Mouse (Mus musculus) liver, adult 2 months (tissue): ENCODE data around the gene Pcnx. TPM values are rescaled to one million over a fixed set of nuclear protein-coding genes. Genes with fewer than 3 reads are reported as not detected.

Experiments used
- DNase-seq: peaks from one replicate; pipeline ENCODE4 v3.0.0-alpha.2; 2011; ENCODE audit warnings: low read depth, low spot score; ENCODE audit errors: extremely low read depth
- H3K27ac ChIP-seq: fragments of 200-500 bp; replicated peaks from 2 replicates; pipeline ENCODE4 v1.5.1; 2012; ENCODE audit warnings: low read depth, mild to moderate bottlenecking, control low read depth, inconsistent platforms, low read length; ENCODE audit not compliant: insufficient read depth
- H3K27me3 ChIP-seq: fragments of 200-500 bp; 2 replicates; pipeline ENCODE4 v1.6.1; 2012; ENCODE audit warnings: mild to moderate bottlenecking, moderate library complexity, low read length, inconsistent platforms; ENCODE audit not compliant: control insufficient read depth, insufficient read depth
- H3K36me3 ChIP-seq: fragments of 200-500 bp; 2 replicates; pipeline ENCODE4 v1.6.1; 2012; ENCODE audit warnings: low read length, inconsistent platforms; ENCODE audit not compliant: control insufficient read depth, insufficient read depth
- H3K4me1 ChIP-seq: fragments of 200-500 bp; 2 replicates; pipeline ENCODE4 v1.6.1; 2011; ENCODE audit warnings: low read length; ENCODE audit not compliant: control insufficient read depth, insufficient read depth
- H3K4me3 ChIP-seq: fragments of 200-500 bp; 2 replicates; pipeline ENCODE4 v1.5.1; 2011; ENCODE audit warnings: low read depth, mild to moderate bottlenecking, control low read depth, low read length, moderate library complexity; ENCODE audit not compliant: insufficient read depth
- H3K79me2 ChIP-seq: fragments of 200-500 bp; 2 replicates; pipeline ENCODE4 v1.6.1; 2012; ENCODE audit warnings: inconsistent platforms, mild to moderate bottlenecking, low read length, moderate library complexity; ENCODE audit not compliant: control insufficient read depth, insufficient read depth
- H3K9ac ChIP-seq: fragments of 200-500 bp; 2 replicates; pipeline ENCODE4 v1.6.1; 2012; ENCODE audit warnings: low read depth, mild to moderate bottlenecking, control low read depth, inconsistent platforms, low read length
- CTCF ChIP-seq: fragments of 200-500 bp; IDR thresholded peaks from 2 replicates; pipeline ENCODE4 v1.5.1; 2011; ENCODE audit warnings: low read depth, low read length, control low read depth
- POLR2A ChIP-seq: fragments of 200-500 bp; IDR thresholded peaks from 2 replicates; pipeline ENCODE4 v1.6.1; 2011; ENCODE audit warnings: low read length, control low read depth; ENCODE audit not compliant: insufficient read depth; ENCODE audit errors: extremely low read depth
- WGBS: fragments of 180-500 bp; shearing (Covaris S2); methylation state at CpG from one replicate; pipeline ENCODE4 v1.1.7; 2018; 5-methylcytosine and 5-hydroxymethylcytosine counted together
- polyA plus RNA-seq: library from polyadenylated mRNA; depleted of rRNA; stranded (reverse); fragments of >200 nt; gene quantifications from 2 replicates; pipeline ENCODE4 v1.2.3, GENCODE M21; 2012
- total RNA-seq: library from RNA; depleted of rRNA; stranded (reverse); fragments of >200 nt; gene quantifications from 2 replicates; pipeline ENCODE4 v1.2.3, GENCODE M21; 2014

The Pcnx gene
- total and polyA plus RNA-seq, 2 experiments = 10.6 to 14.5 TPM

DNA sequence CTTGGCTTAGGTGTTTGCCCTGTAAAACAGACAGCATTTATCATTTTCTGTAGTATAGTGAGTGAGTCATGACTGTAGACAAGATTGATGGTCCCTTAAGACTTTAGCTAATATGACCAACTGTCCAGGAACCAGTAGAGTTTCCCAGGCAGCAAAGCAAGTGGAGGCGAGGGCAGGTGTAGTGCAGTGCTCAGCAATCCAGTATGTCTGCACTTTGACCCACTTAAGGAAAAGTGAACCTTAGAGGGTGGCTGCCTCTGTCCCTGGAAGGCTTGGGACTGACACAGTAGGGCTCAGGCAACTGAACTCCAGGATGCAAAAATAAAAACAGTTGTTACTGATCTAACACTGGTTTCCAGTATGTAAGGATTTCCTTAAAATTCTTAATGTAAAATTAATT is 32.1 kb downstream of the Pcnx start:
- Histone ChIP-seq H3K4me3 (no peak overlapping the region), H3K36me3 (peaks cover 3% of the 10 kb centered on the region; the same call in 1 of the 2 replicates), H3K79me2 (peaks cover 20% of the 10 kb centered on the region; the same call in 1 of the 2 replicates), H3K27ac (no peak overlapping the region), H3K9ac (no peak overlapping the region), H3K27me3 (no peaks in the 10 kb centered on the region), H3K4me1 (peaks cover 3% of the 10 kb centered on the region; the same call in 1 of the 2 replicates)
- 31% methylated on average over 1 of the region's 1 CpGs for WGBS
- peak; percentile 51 for DNase-seq
- TF ChIP-seq CTCF = no peak
- TF ChIP-seq POLR2A = no peak

DNA sequence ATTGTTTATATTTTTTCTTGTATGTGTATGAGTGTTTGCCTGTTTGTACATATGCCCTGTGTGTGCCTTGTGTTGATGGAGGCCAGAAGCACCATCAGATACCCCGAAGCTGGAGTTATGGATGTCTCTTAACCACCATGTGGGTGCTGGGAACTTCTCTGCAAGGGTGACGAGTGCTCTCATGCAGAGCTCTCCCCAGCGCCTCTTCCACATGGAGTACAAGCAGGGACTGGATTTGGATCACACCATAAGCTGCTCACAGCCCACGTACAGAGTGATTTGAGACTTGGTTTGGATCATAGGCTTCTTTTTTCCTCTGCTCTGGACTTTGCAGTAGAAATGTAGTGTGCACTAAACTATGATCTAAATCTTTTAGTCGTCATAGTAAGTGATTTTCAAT is 34.5 kb downstream of the Pcnx start:
- Histone ChIP-seq H3K4me1 (peaks cover 3% of the 10 kb centered on the region; the same call in 1 of the 2 replicates), H3K4me3 (no peak overlapping the region), H3K79me2 (peaks cover 14% of the 10 kb centered on the region; the same call in 1 of the 2 replicates), H3K27ac (no peak overlapping the region), H3K27me3 (no peaks in the 10 kb centered on the region), H3K9ac (no peak overlapping the region), H3K36me3 (peaks cover 3% of the 10 kb centered on the region; the same call in 1 of the 2 replicates)
- TF ChIP-seq CTCF (no peak), POLR2A (no peak)
- no peak for DNase-seq
- WGBS = 93% methylated on average over 5 of the region's 5 CpGs

DNA sequence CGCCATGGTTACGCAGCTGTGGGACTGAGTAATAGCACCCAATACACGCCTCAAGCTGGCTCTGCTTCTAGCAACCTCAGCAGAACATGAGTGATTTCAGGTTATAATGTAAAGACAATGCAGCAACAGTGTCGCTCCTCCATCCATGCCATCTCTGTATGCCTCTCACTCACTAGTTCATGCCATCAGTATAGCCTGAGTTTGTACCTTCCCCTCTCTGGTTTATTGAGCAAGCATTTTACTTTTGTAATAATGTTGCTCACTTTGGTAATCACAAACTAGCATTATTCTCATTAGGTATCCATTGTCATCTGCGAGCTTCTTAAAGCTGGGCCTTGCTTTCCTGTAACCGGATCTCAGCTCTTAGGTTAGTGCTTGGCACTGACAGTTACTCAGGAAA is 36.2 kb downstream of the Pcnx start:
- DNase-seq = no peak
- WGBS = 95% methylated on average over 6 of the region's 6 CpGs
- Histone ChIP-seq H3K9ac (no peak overlapping the region), H3K4me1 (peaks cover 1% of the 10 kb centered on the region; the same call in 1 of the 2 replicates), H3K79me2 (peaks cover 13% of the 10 kb centered on the region; the same call in 1 of the 2 replicates), H3K36me3 (peaks cover 3% of the 10 kb centered on the region; the same call in 1 of the 2 replicates), H3K27ac (no peak overlapping the region), H3K27me3 (no peaks in the 10 kb centered on the region), H3K4me3 (no peak overlapping the region)
- no peak for TF ChIP-seq CTCF
- no peak for TF ChIP-seq POLR2A

DNA sequence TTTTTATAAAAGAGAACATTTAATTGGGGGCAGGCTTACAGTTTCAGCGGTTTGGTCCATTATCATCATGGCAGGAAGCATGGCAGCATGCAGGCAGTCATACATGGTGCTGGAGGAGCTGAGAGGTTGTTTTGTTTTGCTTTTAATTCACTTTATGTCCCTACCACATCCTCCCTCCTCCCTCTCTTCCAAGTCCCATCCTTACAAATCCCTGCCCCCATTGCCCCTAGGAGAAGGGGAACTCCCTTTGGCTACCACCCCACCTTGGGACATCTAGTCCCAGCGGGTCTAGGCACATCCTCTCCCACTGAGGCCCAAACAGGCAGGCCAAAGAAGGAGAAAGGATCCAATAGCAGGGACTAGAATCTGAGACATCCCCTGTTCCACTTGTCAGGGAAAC is 44.6 kb downstream of the Pcnx start:
- DNase-seq = no peak
- H3K36me3 ChIP-seq = peaks cover 2% of the 10 kb centered on the region
- 95% methylated on average over 2 of the region's 2 CpGs for WGBS
- H3K79me2 ChIP-seq = peaks cover 2% of the 10 kb centered on the region; the same call in 1 of the 2 replicates
- H3K9ac ChIP-seq = no peak overlapping the region
- no peak overlapping the region for H3K27ac ChIP-seq
- no peak overlapping the region for H3K4me3 ChIP-seq
- no peaks in the 10 kb centered on the region for H3K27me3 ChIP-seq
- TF ChIP-seq POLR2A = no peak
- no peak for TF ChIP-seq CTCF
- H3K4me1 ChIP-seq = peaks cover 3% of the 10 kb centered on the region; the same call in 1 of the 2 replicates

DNA sequence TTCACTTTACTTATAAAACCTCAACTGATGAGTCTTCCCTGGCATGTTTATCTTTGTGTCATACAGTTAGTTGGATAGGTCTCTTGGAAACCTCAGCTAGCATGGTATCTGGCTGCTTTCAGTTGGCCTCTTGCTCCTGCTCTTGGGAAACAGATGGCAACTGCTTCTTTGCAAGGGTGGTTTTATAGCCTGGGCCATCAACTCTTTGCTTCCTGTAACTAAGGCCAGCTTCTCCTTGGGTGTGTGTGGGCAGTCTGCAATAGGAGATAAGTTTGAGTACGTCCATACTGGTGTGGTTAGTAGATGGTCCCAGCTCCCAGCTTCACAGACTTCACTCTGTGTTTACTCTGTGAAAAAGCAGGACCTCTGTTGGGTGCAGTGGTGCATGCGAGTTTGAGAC is 46.0 kb downstream of the Pcnx start:
- peak; percentile 37 for DNase-seq
- H3K36me3 ChIP-seq = peaks cover 2% of the 10 kb centered on the region
- no peak overlapping the region for H3K9ac ChIP-seq
- H3K79me2 ChIP-seq = peaks cover 2% of the 10 kb centered on the region; the same call in 1 of the 2 replicates
- H3K4me3 ChIP-seq = no peak overlapping the region
- whole genome bisulfite sequencing = 95% methylated on average over 2 of the region's 2 CpGs
- TF ChIP-seq CTCF (no peak), POLR2A (no peak)
- H3K4me1 ChIP-seq = peaks cover 3% of the 10 kb centered on the region; the same call in 1 of the 2 replicates
- no peak overlapping the region for H3K27ac ChIP-seq
- no peaks in the 10 kb centered on the region for H3K27me3 ChIP-seq

DNA sequence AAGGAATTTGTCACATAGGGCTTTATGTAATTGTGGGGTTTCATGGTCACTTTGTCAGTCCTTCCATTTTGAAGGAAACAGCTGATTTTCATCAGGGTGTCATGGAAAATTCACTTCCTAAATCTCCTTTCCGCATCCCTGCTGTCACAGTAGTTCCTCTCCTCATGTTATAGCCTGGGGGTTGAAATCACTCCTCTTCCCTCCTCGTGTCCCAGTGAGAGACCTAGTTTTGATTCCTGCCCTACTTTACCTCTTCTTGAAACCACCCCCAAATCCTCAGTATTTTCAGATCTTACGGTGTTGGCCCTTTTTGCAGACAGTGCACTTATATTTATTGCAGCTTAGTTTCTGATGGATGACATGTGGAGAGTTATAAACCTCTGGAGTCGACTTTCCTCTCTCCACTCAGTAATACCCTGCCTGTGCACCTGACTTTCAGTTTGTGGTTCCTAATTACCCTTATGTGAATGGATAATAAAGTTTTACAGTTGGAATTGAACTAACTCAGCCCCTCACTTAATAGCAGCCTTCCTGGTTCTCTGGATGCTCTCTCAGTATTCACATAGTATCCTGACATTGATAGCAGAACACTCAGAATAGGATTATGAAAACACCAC is 48.0 kb downstream of the Pcnx start:
- DNase-seq = no peak
- Histone ChIP-seq H3K36me3 (peaks cover 2% of the 10 kb centered on the region), H3K27ac (no peak overlapping the region), H3K79me2 (no peaks in the 10 kb centered on the region; the same call in 1 of the 2 replicates), H3K4me1 (peaks cover 3% of the 10 kb centered on the region; the same call in 1 of the 2 replicates), H3K27me3 (no peaks in the 10 kb centered on the region), H3K9ac (no peak overlapping the region), H3K4me3 (no peak overlapping the region)
- TF ChIP-seq POLR2A = no peak
- no peak for TF ChIP-seq CTCF
- 81% methylated on average over 4 of the region's 4 CpGs for WGBS
